Comparison of ENCODE assay signal across 50 mouse cellular contexts in genomic region chr11:100016112-100016511, GRCm38 (mm10). TPM values are rescaled to one million over a fixed set of nuclear protein-coding genes. Genes with fewer than 3 reads are reported as not detected.
"Had no signal": no experiment of that assay in that cellular context is flagged by ENCODE, and none has a peak within 500 bp of the region (broad histone marks: within the 10 kb centered on the region; RNA-seq: fewer than 3 reads in every experiment).

Gene Krt33a, minus strand, starts transcription at chr11:100016212.

- DNase-seq: heart, postnatal 10 days; heart, postnatal 14 days; heart, postnatal 36 days; kidney, adult 11 months; kidney, adult 18-20 months; kidney, adult 2 months; kidney, adult 8-10 months; kidney, adult 9 months; kidney, postnatal 10 days; kidney, postnatal 14 days; kidney, postnatal 25 days; kidney, postnatal 36 days; kidney, postnatal 4 days; layer of hippocampus, adult 9-11 months; layer of hippocampus, postnatal 36 days had no signal

- H3K4me1 ChIP-seq: heart, embryonic 12.5 days; heart, embryonic 13.5 days; heart, embryonic 15.5 days; hindbrain, embryonic 10.5 days; hindbrain, embryonic 12.5 days; hindbrain, embryonic 13.5 days; hindbrain, embryonic 15.5 days; intestine, embryonic 15.5 days; kidney, embryonic 15.5 days had no signal

- H3K36me3 ChIP-seq: heart, embryonic 12.5 days; heart, embryonic 13.5 days; heart, embryonic 15.5 days; hindbrain, embryonic 10.5 days; hindbrain, embryonic 12.5 days; hindbrain, embryonic 13.5 days; hindbrain, embryonic 15.5 days; intestine, embryonic 15.5 days; kidney, embryonic 15.5 days had no signal

- H3K27ac ChIP-seq: heart, embryonic 13.5 days; heart, embryonic 15.5 days; hindbrain, embryonic 10.5 days; hindbrain, embryonic 12.5 days; hindbrain, embryonic 13.5 days; hindbrain, embryonic 14.5 days; hindbrain, embryonic 15.5 days; hindbrain, postnatal 0 days; intestine, embryonic 15.5 days; kidney, embryonic 15.5 days; kidney, postnatal 0 days; layer of hippocampus, adult 2 months; left cerebral cortex, adult 2 months had no signal

- H3K9me3 ChIP-seq: heart, embryonic 12.5 days; heart, embryonic 13.5 days; heart, embryonic 15.5 days; hindbrain, embryonic 10.5 days; hindbrain, embryonic 12.5 days; hindbrain, embryonic 13.5 days; hindbrain, embryonic 15.5 days; intestine, embryonic 15.5 days; kidney, embryonic 15.5 days had no signal

- H3K27me3 ChIP-seq: heart, embryonic 12.5 days; heart, embryonic 13.5 days; heart, embryonic 15.5 days; hindbrain, embryonic 12.5 days; hindbrain, embryonic 13.5 days; hindbrain, embryonic 15.5 days; intestine, embryonic 15.5 days; kidney, embryonic 15.5 days had no signal

- H3K4me3 ChIP-seq: heart, embryonic 12.5 days; heart, embryonic 13.5 days; heart, embryonic 15.5 days; hindbrain, embryonic 10.5 days; hindbrain, embryonic 12.5 days; hindbrain, embryonic 13.5 days; hindbrain, embryonic 15.5 days; intestine, embryonic 15.5 days; kidney, embryonic 15.5 days; layer of hippocampus, adult 2 months; left cerebral cortex, adult 2 months had no signal

RNA-seq across cellular contexts. Expression of gene Krt33a, which starts in this region (rescaled TPM):
- total RNA-seq: heart, postnatal 10 days; heart, postnatal 14 days; heart, postnatal 36 days; hematopoietic stem cell, adult 5-6 weeks; hindbrain, postnatal 0 days; layer of hippocampus, adult 18-20 months; layer of hippocampus, adult 2 months; layer of hippocampus, adult 8-10 months; layer of hippocampus, postnatal 10 days; layer of hippocampus, postnatal 14 days; layer of hippocampus, postnatal 25 days; layer of hippocampus, postnatal 36 days; left cerebral cortex, adult 18-20 months; left cerebral cortex, adult 2 months; left cerebral cortex, adult 8-10 months had no signal
- polyA plus RNA-seq: heart, embryonic 11.5 days; heart, embryonic 12.5 days; heart, embryonic 13.5 days; heart, embryonic 14.5 days; heart, embryonic 15.5 days; heart, embryonic 16.5 days; heart, postnatal 0 days; hindbrain, embryonic 10.5 days; hindbrain, embryonic 11.5 days; hindbrain, embryonic 12.5 days; hindbrain, embryonic 13.5 days; hindbrain, embryonic 14.5 days; hindbrain, embryonic 15.5 days; hindbrain, embryonic 16.5 days; hindbrain, postnatal 0 days; inflammation-experienced regulatory T-cells, adult 6 months; intestine, embryonic 14.5 days; intestine, embryonic 15.5 days; intestine, embryonic 16.5 days; intestine, postnatal 0 days; kidney, adult 2 months; kidney, embryonic 14.5 days; kidney, embryonic 15.5 days; kidney, embryonic 16.5 days; kidney, postnatal 0 days; large intestine, adult 2 months had no signal
